Mouse (Mus musculus): Measurements from ENCODE around the gene Rsph14. TPM values are rescaled to one million over a fixed set of nuclear protein-coding genes. Genes with fewer than 3 reads are reported as not detected.

The Rsph14 gene
- total and polyA plus RNA-seq, 3 experiments = not detected

DNA sequence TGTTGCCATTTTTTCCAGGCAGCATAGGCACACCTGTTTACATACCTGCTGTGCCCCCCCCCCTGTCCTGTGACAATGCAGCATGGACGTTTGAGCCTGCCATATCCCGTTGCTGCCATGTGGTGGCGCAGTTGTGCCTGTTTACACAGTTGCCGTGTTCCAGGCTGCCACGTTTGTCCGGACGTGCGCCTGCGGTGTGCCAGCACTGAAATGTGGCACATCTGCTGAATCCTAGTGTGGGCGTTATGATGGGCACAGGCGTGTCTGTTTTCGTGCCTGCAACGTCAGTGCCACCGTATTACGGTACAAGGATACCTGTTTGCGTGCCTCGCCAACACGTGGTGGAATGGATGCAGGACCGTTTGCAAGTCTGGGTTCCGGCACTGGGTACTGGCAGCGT, 107.1 kb downstream of the Rsph14 start:
- Histone ChIP-seq H3K27me3 (ENCODE audit: control insufficient read depth in 1 of 2, insufficient read depth in 2 of 2, low read length in 2 of 2) (no peaks in the 10 kb centered on the region), H3K79me2 (ENCODE audit: control insufficient read depth, insufficient read depth, low read length, poor library complexity) (no peaks in the 10 kb centered on the region), H3K4me3 (ENCODE audit: control insufficient read depth in 1 of 2, insufficient read depth in 1 of 2, low read depth in 2 of 2, low read length in 2 of 2) (no peak overlapping the region), H3K9ac (ENCODE audit: control insufficient read depth, low read depth, low read length, poor library complexity, severe bottlenecking) (no peak overlapping the region), H3K27ac (ENCODE audit: control insufficient read depth, low read depth, low read length) (no peak overlapping the region), H3K9me3 (replicated peaks; ENCODE audit: insufficient read depth, low read length) (no peaks in the 10 kb centered on the region), H3K4me1 (ENCODE audit: control insufficient read depth in 1 of 2, insufficient read depth in 2 of 2, low read length in 2 of 2) (no peaks in the 10 kb centered on the region), H3K36me3 (ENCODE audit: control insufficient read depth in 1 of 2, insufficient read depth in 2 of 2, low read length in 2 of 2) (no peaks in the 10 kb centered on the region)
- TF ChIP-seq CTCF (IDR thresholded peaks at IDR 0.05 in 2 of 3, conservative IDR thresholded peaks at IDR 0.05 in 1 of 3; ENCODE audit: control insufficient read depth in 1 of 3, insufficient read depth in 1 of 3, low read depth in 2 of 3, low read length in 3 of 3, poor library complexity in 1 of 3, severe bottlenecking in 1 of 3) (0 out of 6 replicates have a peak, but pooled peaks of 1 of the 3 experiments have one; percentile 3), EP300 (IDR thresholded peaks at IDR 0.05; ENCODE audit: low read depth in 1 of 2, low read length in 2 of 2) (no peak)
- DNase-seq (ENCODE audit: low read depth, low spot score) = no peak

DNA sequence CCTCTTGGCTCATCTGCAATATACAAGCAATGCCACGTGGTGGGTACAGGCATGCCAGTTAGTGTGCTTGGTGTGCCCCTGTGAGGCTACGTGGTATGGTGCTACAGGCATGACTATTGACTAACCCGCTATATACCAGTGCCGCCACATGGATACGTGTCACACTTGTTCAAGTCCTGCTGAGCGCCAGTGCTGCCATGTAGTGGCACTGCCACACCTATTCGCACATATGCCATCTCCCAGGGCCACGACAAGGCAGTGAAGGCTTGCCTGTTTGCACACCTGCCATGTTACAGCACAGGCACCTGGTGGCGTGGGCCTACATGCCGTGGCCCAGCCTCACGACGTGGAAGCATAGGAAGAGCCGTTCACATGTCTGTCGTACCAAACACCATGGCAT, 108.1 kb downstream of the Rsph14 start:
- Histone ChIP-seq H3K9ac (ENCODE audit: control insufficient read depth, low read depth, low read length, poor library complexity, severe bottlenecking) (no peak overlapping the region), H3K27me3 (ENCODE audit: control insufficient read depth in 1 of 2, insufficient read depth in 2 of 2, low read length in 2 of 2) (no peaks in the 10 kb centered on the region)

DNA sequence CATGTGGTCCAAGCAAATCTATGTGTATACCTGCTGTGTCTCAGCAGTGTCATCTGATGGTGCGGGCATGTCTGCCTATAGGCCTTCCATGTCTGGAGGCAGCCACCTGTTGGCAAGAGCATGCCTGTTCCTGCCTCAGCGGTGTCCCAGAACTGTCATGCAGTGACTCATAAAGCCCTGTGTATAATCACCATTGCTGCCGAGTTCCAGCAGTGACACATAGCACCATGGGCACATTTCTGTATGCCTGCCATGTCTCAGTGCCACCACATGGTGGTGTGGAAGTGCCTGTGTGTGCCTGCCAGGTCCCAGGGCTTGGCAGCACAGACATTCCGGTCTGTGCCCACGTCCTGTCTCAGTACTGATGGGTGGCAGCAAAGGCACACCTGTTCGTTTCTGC, 109.6 kb downstream of the Rsph14 start:
- DNase-seq (ENCODE audit: low read depth, low spot score) = no peak
- Histone ChIP-seq H3K79me2 (ENCODE audit: control insufficient read depth, insufficient read depth, low read length, poor library complexity) (no peaks in the 10 kb centered on the region), H3K36me3 (ENCODE audit: control insufficient read depth in 1 of 2, insufficient read depth in 2 of 2, low read length in 2 of 2) (no peaks in the 10 kb centered on the region), H3K9me3 (replicated peaks; ENCODE audit: insufficient read depth, low read length) (no peaks in the 10 kb centered on the region), H3K4me3 (ENCODE audit: control insufficient read depth in 1 of 2, insufficient read depth in 1 of 2, low read depth in 2 of 2, low read length in 2 of 2) (no peak overlapping the region), H3K9ac (ENCODE audit: control insufficient read depth, low read depth, low read length, poor library complexity, severe bottlenecking) (no peak overlapping the region), H3K4me1 (ENCODE audit: control insufficient read depth in 1 of 2, insufficient read depth in 2 of 2, low read length in 2 of 2) (no peaks in the 10 kb centered on the region), H3K27ac (ENCODE audit: control insufficient read depth, low read depth, low read length) (no peak overlapping the region), H3K27me3 (ENCODE audit: control insufficient read depth in 1 of 2, insufficient read depth in 2 of 2, low read length in 2 of 2) (no peaks in the 10 kb centered on the region)
- TF ChIP-seq POLR2A (IDR thresholded peaks at IDR 0.05; ENCODE audit: control insufficient read depth in 1 of 2, insufficient read depth in 1 of 2, low read depth in 1 of 2, low read length in 2 of 2, poor library complexity in 1 of 2) (no peak), UBTF (IDR thresholded peaks at IDR 0.05; ENCODE audit: borderline replicate concordance, insufficient read depth, low read depth, low read length) (no peak), ZNF384 (IDR thresholded peaks at IDR 0.05; ENCODE audit: low read depth, low read length) (no peak), MYB (IDR thresholded peaks at IDR 0.05; ENCODE audit: low read depth, low read length) (no peak), USF1 (IDR thresholded peaks at IDR 0.05; ENCODE audit: low read depth, low read length) (no peak), NELFE (IDR thresholded peaks at IDR 0.05; ENCODE audit: low read depth, low read length) (no peak), MAFK (IDR thresholded peaks at IDR 0.05; ENCODE audit: borderline replicate concordance, low read depth, low read length) (no peak), TAL1 (IDR thresholded peaks at IDR 0.05; ENCODE audit: low read length) (no peak), SMC3 (IDR thresholded peaks at IDR 0.05; ENCODE audit: low read depth, low read length) (no peak), MAX (IDR thresholded peaks at IDR 0.05; ENCODE audit: low read length) (no peak), GABPA (IDR thresholded peaks at IDR 0.05; ENCODE audit: low read depth, low read length) (no peak)

More for the DNA sequence above, 108.1 kb downstream of the Rsph14 start:
- H3K27ac ChIP-seq (ENCODE audit: control insufficient read depth, low read depth, low read length) = no peak overlapping the region
- no peaks in the 10 kb centered on the region for H3K9me3 ChIP-seq (replicated peaks; ENCODE audit: insufficient read depth, low read length)
- H3K4me1 ChIP-seq (ENCODE audit: control insufficient read depth in 1 of 2, insufficient read depth in 2 of 2, low read length in 2 of 2) = no peaks in the 10 kb centered on the region
- no peaks in the 10 kb centered on the region for H3K79me2 ChIP-seq (ENCODE audit: control insufficient read depth, insufficient read depth, low read length, poor library complexity)
- no peak for TF ChIP-seq MXI1 (IDR thresholded peaks at IDR 0.05; ENCODE audit: low read depth, low read length)
- TF ChIP-seq NELFE (IDR thresholded peaks at IDR 0.05; ENCODE audit: low read depth, low read length) = no peak
- TF ChIP-seq MAX (IDR thresholded peaks at IDR 0.05; ENCODE audit: low read length) = no peak
- TF ChIP-seq POLR2AphosphoS5 (IDR thresholded peaks at IDR 0.05; ENCODE audit: borderline replicate concordance, low read depth, low read length) = no peak
- DNase-seq (ENCODE audit: low read depth, low spot score) = no peak
- H3K4me3 ChIP-seq (ENCODE audit: control insufficient read depth in 1 of 2, insufficient read depth in 1 of 2, low read depth in 2 of 2, low read length in 2 of 2) = no peak overlapping the region
- no peaks in the 10 kb centered on the region for H3K36me3 ChIP-seq (ENCODE audit: control insufficient read depth in 1 of 2, insufficient read depth in 2 of 2, low read length in 2 of 2)
